ENCODE assay signal across 29 mouse cellular contexts in the genomic region with DNA sequence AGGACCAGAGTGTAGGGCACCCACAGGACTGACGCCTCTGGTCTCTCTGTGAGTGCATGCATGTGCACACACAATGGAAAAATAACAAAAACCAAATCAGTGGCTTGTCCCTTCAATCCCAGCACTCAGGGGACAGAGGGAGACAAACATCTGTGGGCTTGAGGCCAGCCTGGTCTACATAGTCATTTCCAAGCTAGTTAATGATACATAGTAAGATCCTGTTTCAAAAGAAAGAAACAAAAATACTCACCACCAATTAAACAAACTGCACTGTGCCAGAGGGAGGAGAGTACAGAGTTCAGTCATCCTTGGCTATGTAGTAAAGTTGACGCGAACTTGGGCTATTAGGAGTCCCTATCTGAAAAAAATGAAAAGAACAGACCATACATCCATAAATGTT. TPM values are rescaled to one million over a fixed set of nuclear protein-coding genes. Genes with fewer than 3 reads are reported as not detected.
DNase-seq lines count a peak whose midpoint lies in the region; ATAC-seq lines count a peak whose summit lies in the region.
"Had no signal": no experiment of that assay in that cellular context is flagged by ENCODE, and none has a peak within 500 bp of the region (broad histone marks: within the 10 kb centered on the region; RNA-seq: fewer than 3 reads in every experiment).

No protein-coding gene starts in this region.

- H3K4me1 ChIP-seq in kidney, embryonic 14.5 days (ENCODE audit: control insufficient read depth, insufficient read depth, low read length), result peaks cover 6% of the 10 kb centered on the region
- peaks cover 6% of the 10 kb centered on the region; the same call in 1 of the 2 replicates for H3K4me1 ChIP-seq in liver, embryonic 13.5 days (replicated peaks)
- 0 out of 2 replicates have a peak, but pooled peaks cover 3% of the 10 kb centered on the region for H3K4me1 ChIP-seq in liver, embryonic 12.5 days

- no peaks in the 10 kb centered on the region for H3K9me3 ChIP-seq in kidney, embryonic 14.5 days (ENCODE audit: control insufficient read depth, low read length)
- no peaks in the 10 kb centered on the region for H3K9me3 ChIP-seq in liver, embryonic 13.5 days (replicated peaks)
- H3K9me3 ChIP-seq in liver, embryonic 12.5 days (replicated peaks), result no peaks in the 10 kb centered on the region
- H3K9me3 ChIP-seq: embryonic facial prominence, embryonic 12.5 days; hindbrain, embryonic 13.5 days; limb, embryonic 13.5 days; neural tube, embryonic 15.5 days had no signal

- no peak overlapping the region for H3K27ac ChIP-seq in kidney, embryonic 14.5 days (ENCODE audit: low read depth, low read length)
- H3K27ac ChIP-seq in liver, embryonic 13.5 days, result no peak overlapping the region
- no peak overlapping the region for H3K27ac ChIP-seq in liver, embryonic 12.5 days
- H3K27ac ChIP-seq: embryonic facial prominence, embryonic 12.5 days; hindbrain, embryonic 13.5 days; limb, embryonic 13.5 days; neural tube, embryonic 15.5 days had no signal

- DNase-seq in kidney, adult 11 months, result peak; percentile 59
- DNase-seq in liver, embryonic 13.5 days, result no peak
- DNase-seq in kidney, postnatal 25 days, result peak; percentile 50 to 67
- DNase-seq in yolk sac, embryonic 10.5 days (ENCODE audit: low spot score), result peak; percentile 23
- no peak for DNase-seq in right cerebral cortex, postnatal 25 days
- no peak for DNase-seq in embryo, embryonic 10.5 days (ENCODE audit: low spot score)
- DNase-seq: adrenal gland, postnatal 14 days; cerebellum, adult 11 months; cerebellum, adult 9-10 months; cerebellum, postnatal 36 days; embryo, embryonic 11 days; gastrocnemius, postnatal 10 days; heart, postnatal 4 days; lung, adult 2 months; lung, postnatal 10 days; midbrain, embryonic 14.5 days; retina, postnatal 1 day; right cerebral cortex, postnatal 14 days; spleen, adult 18-20 months; thymus, postnatal 14 days had no signal

- H3K4me2 ChIP-seq in kidney, embryonic 14.5 days (replicated peaks; ENCODE audit: low read depth, low read length), result no peak overlapping the region
- H3K4me2 ChIP-seq in liver, embryonic 13.5 days, result no peak overlapping the region
- no peak overlapping the region for H3K4me2 ChIP-seq in liver, embryonic 12.5 days
- H3K4me2 ChIP-seq: embryonic facial prominence, embryonic 12.5 days; heart, embryonic 11.5 days; hindbrain, embryonic 13.5 days; limb, embryonic 13.5 days; neural tube, embryonic 15.5 days had no signal

- no peak overlapping the region for H3K9ac ChIP-seq in kidney, embryonic 14.5 days (ENCODE audit: low read depth, low read length)
- H3K9ac ChIP-seq in liver, embryonic 13.5 days, result no peak overlapping the region
- H3K9ac ChIP-seq in liver, embryonic 12.5 days, result no peak overlapping the region
- H3K9ac ChIP-seq: embryonic facial prominence, embryonic 12.5 days; hindbrain, embryonic 13.5 days; limb, embryonic 13.5 days; neural tube, embryonic 15.5 days had no signal

- no peak for ATAC-seq in kidney, embryonic 14.5 days (ENCODE audit: low FRiP score, low TSS enrichment)
- peak; percentile 42 for ATAC-seq in liver, embryonic 13.5 days (ENCODE audit: low read depth)
- no peak for ATAC-seq in liver, embryonic 12.5 days
- ATAC-seq: forebrain, embryonic 14.5 days; intestine, embryonic 16.5 days had no signal

- H3K27me3 ChIP-seq in kidney, embryonic 14.5 days (ENCODE audit: control insufficient read depth, insufficient read depth, low read length), result no peaks in the 10 kb centered on the region
- H3K27me3 ChIP-seq in liver, embryonic 13.5 days, result no peaks in the 10 kb centered on the region
- H3K27me3 ChIP-seq in liver, embryonic 12.5 days (replicated peaks), result no peaks in the 10 kb centered on the region
- H3K27me3 ChIP-seq: embryonic facial prominence, embryonic 12.5 days; hindbrain, embryonic 13.5 days; limb, embryonic 13.5 days; neural tube, embryonic 15.5 days had no signal

- 80% methylated on average over 3 of the region's 3 CpGs for WGBS in kidney, embryonic 14.5 days
- WGBS in liver, embryonic 13.5 days (ENCODE audit: insufficient replicate concordance), result 85% methylated on average over 3 of the region's 3 CpGs
- 86% methylated on average over 3 of the region's 3 CpGs for WGBS in liver, embryonic 12.5 days (ENCODE audit: insufficient replicate concordance)

- peaks cover 54% of the 10 kb centered on the region for H3K36me3 ChIP-seq in kidney, embryonic 14.5 days (ENCODE audit: control insufficient read depth, insufficient read depth, low read length)
- peaks cover 69% of the 10 kb centered on the region for H3K36me3 ChIP-seq in liver, embryonic 13.5 days
- H3K36me3 ChIP-seq in liver, embryonic 12.5 days, result peaks cover 77% of the 10 kb centered on the region

- no peak overlapping the region for H3K4me3 ChIP-seq in kidney, embryonic 14.5 days (ENCODE audit: low read length)
- no peak overlapping the region for H3K4me3 ChIP-seq in liver, embryonic 13.5 days (replicated peaks)
- no peak overlapping the region for H3K4me3 ChIP-seq in liver, embryonic 12.5 days
- H3K4me3 ChIP-seq: embryonic facial prominence, embryonic 12.5 days; hindbrain, embryonic 13.5 days; limb, embryonic 13.5 days; neural tube, embryonic 15.5 days had no signal

RNA-seq across cellular contexts. Expression of gene Arid4a, which starts 27.8 kb away (rescaled TPM):
- polyA plus RNA-seq in kidney, embryonic 14.5 days (2014; fragmentation: Nextera tagmentation; extraction: Ambion mirVana), result 24.2 and 37.7 TPM in 2 replicates
- polyA plus RNA-seq in liver, embryonic 13.5 days (2015; fragmentation: Nextera tagmentation; extraction: Ambion mirVana), result 24.1 and 27.4 TPM in 2 replicates
- 23.4 and 24.1 TPM in 2 replicates for polyA plus RNA-seq in liver, embryonic 12.5 days (2016; fragmentation: Nextera tagmentation; extraction: Ambion mirVana)

Comparison
In these comparisons a context has a peak if more than half of its experiments do, and no peak if none do; other contexts are left out.
1. DNase-seq: peak in kidney, adult 11 months (single experiment), kidney, postnatal 25 days (2 of 2) and yolk sac, embryonic 10.5 days (single experiment); none in liver, embryonic 13.5 days (single experiment), right cerebral cortex, postnatal 25 days (single experiment) and embryo, embryonic 10.5 days (single experiment).